Mouse (Mus musculus) stomach, postnatal 0 days (tissue): ENCODE results near the gene Riok1.

Source experiments
- CTCF ChIP-seq: IDR thresholded peaks from 2 replicates; pipeline ENCODE4 v1.5.1; 2016; ENCODE audit warnings: antibody characterized with exemption, low read depth, mild to moderate bottlenecking, moderate library complexity
- EP300 ChIP-seq: optimal IDR thresholded peaks from 2 replicates; pipeline ENCODE3; 2016; ENCODE audit warnings: antibody characterized with exemption

DNA sequence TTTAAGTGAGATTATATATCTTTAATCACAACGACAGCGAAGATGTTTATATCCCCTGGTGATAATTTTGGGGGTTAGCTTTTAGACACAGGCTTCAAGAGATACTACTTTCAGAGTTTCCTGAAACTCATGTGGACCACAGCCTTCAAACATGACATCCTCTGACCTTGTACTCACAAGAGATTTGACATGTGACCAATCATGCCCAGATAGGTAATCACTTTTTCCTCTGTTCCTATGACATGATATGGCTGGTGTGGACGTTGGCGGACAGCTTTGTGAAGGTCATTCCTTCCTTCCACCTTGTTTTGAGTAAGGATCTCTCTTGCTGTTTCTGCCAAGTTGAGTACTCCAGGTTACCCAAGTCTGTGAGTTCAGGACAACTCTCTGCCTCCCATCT lies 8.4 kb upstream of the Riok1 start:
- TF ChIP-seq CTCF (no peak), EP300 (no peak)
